Mouse (Mus musculus): ENCODE data around the gene Itsn2.

DNA sequence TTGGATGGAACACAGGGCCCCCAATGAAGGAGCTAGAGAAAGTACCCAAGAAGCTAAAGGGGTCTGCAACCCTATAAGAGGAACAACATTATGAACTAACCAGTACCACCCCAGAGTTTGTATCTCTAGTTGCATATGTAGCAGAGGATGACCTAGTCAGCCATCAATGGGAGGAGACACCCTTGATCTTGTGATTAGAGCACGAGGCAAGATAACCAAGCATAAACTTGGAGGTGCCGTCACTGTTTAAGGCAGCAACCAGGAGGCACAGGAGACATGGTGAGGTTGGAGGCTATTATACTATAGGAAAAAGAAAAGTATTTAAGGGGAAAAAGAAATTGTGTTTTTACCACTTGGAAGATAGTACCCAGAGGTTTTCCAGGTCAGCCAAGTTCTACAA, 64.4 kb downstream of the Itsn2 start:
- TF ChIP-seq CTCF (IDR thresholded peaks at IDR 0.05; ENCODE audit: control insufficient read depth, insufficient read depth, insufficient replicate concordance, low read depth, low read length) (no peak), POLR2A (IDR thresholded peaks at IDR 0.05; ENCODE audit: control insufficient read depth, low read depth, low read length) (no peak)
